Mouse (Mus musculus): ENCODE measurements around the gene Zfp385c.

- TF ChIP-seq GATA1 (IDR thresholded peaks at IDR 0.05; ENCODE audit: borderline replicate concordance, low read length) (no peak), FLI1 (IDR thresholded peaks at IDR 0.05; ENCODE audit: low read length) (no peak)
These were observed 49.1 kb upstream of the Zfp385c start for GRCm38 (mm10) chr11:100741348-100741747.
